ENCODE assay signal across 9 mouse cellular contexts in genomic region chr8:70438423-70438822, GRCm38 (mm10). TPM values are rescaled to one million over a fixed set of nuclear protein-coding genes. Genes with fewer than 3 reads are reported as not detected.
DNase-seq lines count a peak whose midpoint lies in the region; ATAC-seq and TF ChIP-seq lines count a peak whose summit lies in the region.
"Had no signal": no experiment of that assay in that cellular context is flagged by ENCODE, and none has a peak within 500 bp of the region (broad histone marks: within the 10 kb centered on the region; RNA-seq: fewer than 3 reads in every experiment).

No protein-coding gene starts in this region.

- no peak for ATAC-seq in lung, embryonic 14.5 days (ENCODE audit: insufficient read depth)
- ATAC-seq in forebrain, embryonic 15.5 days (replicated peaks): no peak
- no peak for ATAC-seq in limb, embryonic 14.5 days (ENCODE audit: low FRiP score, low read depth)

- H3K4me1 ChIP-seq in lung, embryonic 14.5 days (ENCODE audit: insufficient read depth): peaks cover 3% of the 10 kb centered on the region
- H3K4me1 ChIP-seq in lung, adult 2 months (ENCODE audit: control insufficient read depth, insufficient read depth, low read length): peaks cover 4% of the 10 kb centered on the region; the same call in 1 of the 2 replicates
- peaks cover 27% of the 10 kb centered on the region for H3K4me1 ChIP-seq in forebrain, embryonic 15.5 days
- peaks cover 9% of the 10 kb centered on the region; the same call in 1 of the 2 replicates for H3K4me1 ChIP-seq in limb, embryonic 14.5 days (ENCODE audit: control insufficient read depth, insufficient read depth, low read length)
- peaks cover 25% of the 10 kb centered on the region for H3K4me1 ChIP-seq in olfactory bulb, adult 2 months (ENCODE audit: control insufficient read depth, insufficient read depth, low read length)

- 89% methylated on average over 2 of the region's 2 CpGs for WGBS in lung, embryonic 14.5 days
- 80% methylated on average over 2 of the region's 2 CpGs for WGBS in lung, adult 2 months
- 94% methylated on average over 2 of the region's 2 CpGs for WGBS in forebrain, embryonic 15.5 days
- 90% methylated on average over 2 of the region's 2 CpGs for WGBS in limb, embryonic 14.5 days
- WGBS in olfactory bulb, adult 2 months: 83% methylated on average over 2 of the region's 2 CpGs

- H3K9me3 ChIP-seq in lung, embryonic 14.5 days (ENCODE audit: low read depth, low read length): no peaks in the 10 kb centered on the region
- H3K9me3 ChIP-seq in forebrain, embryonic 15.5 days: no peaks in the 10 kb centered on the region
- no peaks in the 10 kb centered on the region for H3K9me3 ChIP-seq in limb, embryonic 14.5 days (ENCODE audit: control insufficient read depth, low read length)

- no peak overlapping the region for H3K9ac ChIP-seq in lung, embryonic 14.5 days
- peak overlapping the region; percentile 62; the same call in 1 of the 2 replicates for H3K9ac ChIP-seq in forebrain, embryonic 15.5 days (replicated peaks)
- H3K9ac ChIP-seq in limb, embryonic 14.5 days (ENCODE audit: low read depth, low read length, severe bottlenecking): no peak overlapping the region

- H3K4me3 ChIP-seq in lung, embryonic 14.5 days (ENCODE audit: low read depth, low read length): peak overlapping the region; percentile 67; the same call in 1 of the 2 replicates
- no peak overlapping the region for H3K4me3 ChIP-seq in lung, adult 2 months (replicated peaks; ENCODE audit: extremely low read depth, low read depth, low read length)
- H3K4me3 ChIP-seq in forebrain, embryonic 15.5 days: peak overlapping the region; percentile 52
- peak overlapping the region; percentile 63 for H3K4me3 ChIP-seq in limb, embryonic 14.5 days (replicated peaks; ENCODE audit: low read length)
- H3K4me3 ChIP-seq in olfactory bulb, adult 2 months (ENCODE audit: insufficient read depth, low read depth, low read length): peak overlapping the region; percentile 87

- peak overlapping the region; percentile 78 for H3K4me2 ChIP-seq in lung, embryonic 14.5 days
- H3K4me2 ChIP-seq in forebrain, embryonic 15.5 days (replicated peaks): peak overlapping the region; percentile 79
- H3K4me2 ChIP-seq in limb, embryonic 14.5 days (replicated peaks; ENCODE audit: low read depth, low read length, severe bottlenecking): peak overlapping the region; percentile 62

- no peak for DNase-seq in lung, embryonic 14.5 days
- DNase-seq in lung, adult 2 months: no peak
- no peak for DNase-seq in limb, embryonic 14.5 days (ENCODE audit: low spot score)
- no peak for DNase-seq in urinary bladder, postnatal 36 days (ENCODE audit: low spot score in 2 of 2)
- no peak for DNase-seq in kidney, postnatal 25 days
- DNase-seq: cerebellum, postnatal 10 days; kidney, postnatal 14 days had no signal

- TF ChIP-seq POLR2A in lung, adult 2 months (IDR thresholded peaks at IDR 0.05; ENCODE audit: borderline replicate concordance, extremely low read depth, low read depth, low read length): no peak
- TF ChIP-seq POLR2A in limb, embryonic 14.5 days (IDR thresholded peaks at IDR 0.05; ENCODE audit: borderline replicate concordance, extremely low read depth, insufficient read depth, insufficient read length): no peak
- TF ChIP-seq POLR2A in olfactory bulb, adult 2 months (IDR thresholded peaks at IDR 0.05; ENCODE audit: insufficient read depth, low read depth, low read length): no peak

- no peak for TF ChIP-seq CTCF in lung, embryonic 14.5 days (IDR thresholded peaks at IDR 0.05; ENCODE audit: low read depth)
- TF ChIP-seq CTCF in lung, adult 2 months (IDR thresholded peaks at IDR 0.05; ENCODE audit: insufficient read depth, low read length): no peak
- TF ChIP-seq CTCF in olfactory bulb, adult 2 months (IDR thresholded peaks at IDR 0.05; ENCODE audit: insufficient read depth, low read depth, low read length): no peak

- no peaks in the 10 kb centered on the region for H3K27me3 ChIP-seq in lung, embryonic 14.5 days (ENCODE audit: insufficient read depth, low read length)
- no peaks in the 10 kb centered on the region for H3K27me3 ChIP-seq in forebrain, embryonic 15.5 days
- no peaks in the 10 kb centered on the region for H3K27me3 ChIP-seq in limb, embryonic 14.5 days (ENCODE audit: control insufficient read depth, insufficient read depth, low read length)

- H3K27ac ChIP-seq in lung, embryonic 14.5 days (ENCODE audit: low read depth): no peak overlapping the region
- no peak overlapping the region for H3K27ac ChIP-seq in forebrain, embryonic 15.5 days (replicated peaks)
- no peak overlapping the region for H3K27ac ChIP-seq in limb, embryonic 14.5 days (replicated peaks; ENCODE audit: low read depth, low read length)
- H3K27ac ChIP-seq in olfactory bulb, adult 2 months (ENCODE audit: insufficient read depth, low read depth, low read length): no peak overlapping the region

- H3K36me3 ChIP-seq in lung, embryonic 14.5 days (ENCODE audit: insufficient read depth): 0 out of 2 replicates have a peak, but pooled peaks cover 7% of the 10 kb centered on the region
- H3K36me3 ChIP-seq in forebrain, embryonic 15.5 days: no peaks in the 10 kb centered on the region
- no peaks in the 10 kb centered on the region for H3K36me3 ChIP-seq in limb, embryonic 14.5 days (ENCODE audit: control insufficient read depth, insufficient read depth, low read length)

RNA-seq across cellular contexts. Expression of gene Crtc1, which starts 1.0 kb away (rescaled TPM):
- 15.5 and 21.8 TPM in 2 replicates for polyA plus RNA-seq in lung, embryonic 14.5 days (2014; fragmentation: Nextera tagmentation; extraction: Ambion mirVana)
- 18.7 and 20.4 TPM in 2 replicates for polyA plus RNA-seq in lung, adult 2 months (2012; rRNA removed)
- polyA plus RNA-seq in forebrain, embryonic 15.5 days (2015; fragmentation: Nextera tagmentation; extraction: Ambion mirVana): 41.0 and 42.2 TPM in 2 replicates
- polyA plus RNA-seq in limb, embryonic 14.5 days (2012; rRNA removed): 37.8 and 58.5 TPM in 2 replicates
- 26.3 and 31.1 TPM in 2 replicates for polyA plus RNA-seq in limb, embryonic 14.5 days (2014; fragmentation: Nextera tagmentation; extraction: Ambion mirVana)
- not detected in 2 replicates for polyA plus RNA-seq in olfactory bulb, adult 2 months (2012; ENCODE audit: insufficient read depth, insufficient read length, low replicate concordance, missing spikeins)

RNA-seq across cellular contexts. Expression of gene Klhl26, which starts 38.3 kb away (rescaled TPM):
- polyA plus RNA-seq in lung, embryonic 14.5 days (2014; fragmentation: Nextera tagmentation; extraction: Ambion mirVana): 21.8 and 24.4 TPM in 2 replicates
- polyA plus RNA-seq in lung, adult 2 months (2012; rRNA removed): 51.3 and 57.2 TPM in 2 replicates
- polyA plus RNA-seq in forebrain, embryonic 15.5 days (2015; fragmentation: Nextera tagmentation; extraction: Ambion mirVana): 19.3 and 21.4 TPM in 2 replicates
- polyA plus RNA-seq in limb, embryonic 14.5 days (2012; rRNA removed): 48.7 and 72.6 TPM in 2 replicates
- polyA plus RNA-seq in limb, embryonic 14.5 days (2014; fragmentation: Nextera tagmentation; extraction: Ambion mirVana): 24.2 and 28.6 TPM in 2 replicates
- not detected in 2 replicates for polyA plus RNA-seq in olfactory bulb, adult 2 months (2012; ENCODE audit: insufficient read depth, insufficient read length, low replicate concordance, missing spikeins)

RNA-seq across cellular contexts. Expression of gene Tmem59l, which starts 48.7 kb away (rescaled TPM):
- 6.7 and 8.3 TPM in 2 replicates for polyA plus RNA-seq in lung, embryonic 14.5 days (2014; fragmentation: Nextera tagmentation; extraction: Ambion mirVana)
- 10.5 and 12.2 TPM in 2 replicates for polyA plus RNA-seq in lung, adult 2 months (2012; rRNA removed)
- polyA plus RNA-seq in forebrain, embryonic 15.5 days (2015; fragmentation: Nextera tagmentation; extraction: Ambion mirVana): 70.2 and 75.0 TPM in 2 replicates
- polyA plus RNA-seq in limb, embryonic 14.5 days (2012; rRNA removed): 13.1 and 17.7 TPM in 2 replicates
- polyA plus RNA-seq in limb, embryonic 14.5 days (2014; fragmentation: Nextera tagmentation; extraction: Ambion mirVana): 15.7 and 17.5 TPM in 2 replicates
- polyA plus RNA-seq in olfactory bulb, adult 2 months (2012; ENCODE audit: insufficient read depth, insufficient read length, low replicate concordance, missing spikeins): not detected in 2 replicates

RNA-seq across cellular contexts. Expression of gene Crlf1, which starts 54.5 kb away (rescaled TPM):
- 151 and 165 TPM in 2 replicates for polyA plus RNA-seq in lung, embryonic 14.5 days (2014; fragmentation: Nextera tagmentation; extraction: Ambion mirVana)
- 27.7 and 34.3 TPM in 2 replicates for polyA plus RNA-seq in lung, adult 2 months (2012; rRNA removed)
- 4.3 and 5.3 TPM in 2 replicates for polyA plus RNA-seq in forebrain, embryonic 15.5 days (2015; fragmentation: Nextera tagmentation; extraction: Ambion mirVana)
- polyA plus RNA-seq in limb, embryonic 14.5 days (2012; rRNA removed): 98.9 and 127 TPM in 2 replicates
- polyA plus RNA-seq in limb, embryonic 14.5 days (2014; fragmentation: Nextera tagmentation; extraction: Ambion mirVana): 91.5 and 103 TPM in 2 replicates
- not detected in 2 replicates for polyA plus RNA-seq in olfactory bulb, adult 2 months (2012; ENCODE audit: insufficient read depth, insufficient read length, low replicate concordance, missing spikeins)

Comparison
In these comparisons a context has a peak if more than half of its experiments do, and no peak if none do; other contexts are left out.
1. RNA of gene Klhl26, which starts 38.3 kb away (polyA plus RNA-seq): 51.3 to 57.2 TPM in lung, adult 2 months, 24.2 to 72.6 TPM in limb, embryonic 14.5 days, 21.8 to 24.4 TPM in lung, embryonic 14.5 days and 19.3 to 21.4 TPM in forebrain, embryonic 15.5 days; not detected in olfactory bulb, adult 2 months; every median in the first group is over 10 times any median in the second.
2. Peak in every context shown above with its lines, with median percentiles within 50 percentile points of each other: H3K4me2 ChIP-seq.